Mouse (Mus musculus): Measurements from ENCODE around the gene Madd.

- TF ChIP-seq CTCF (IDR thresholded peaks at IDR 0.05; ENCODE audit: low read depth, low read length) (no peak), POLR2A (IDR thresholded peaks at IDR 0.05; ENCODE audit: borderline replicate concordance, low read depth, low read length) (no peak)
These were observed 87.1 kb downstream of the Madd start for GRCm38 (mm10) chr2:91096524-91096923.

All from bone marrow macrophage, adult 2 months (primary cell).